Mouse (Mus musculus): ENCODE data around the gene Cyb5r1.

GRCm38 (mm10) chr1:134450201-134450600 is 44.8 kb downstream of the Cyb5r1 start:
- no peak for TF ChIP-seq CTCF (IDR thresholded peaks at IDR 0.05; ENCODE audit: low read depth)
- TF ChIP-seq EP300 (optimal IDR thresholded peaks at IDR 0.05), result no peak

All from stomach, postnatal 0 days (tissue).